ENCODE assay signal across 20 mouse cellular contexts in the genomic region with DNA sequence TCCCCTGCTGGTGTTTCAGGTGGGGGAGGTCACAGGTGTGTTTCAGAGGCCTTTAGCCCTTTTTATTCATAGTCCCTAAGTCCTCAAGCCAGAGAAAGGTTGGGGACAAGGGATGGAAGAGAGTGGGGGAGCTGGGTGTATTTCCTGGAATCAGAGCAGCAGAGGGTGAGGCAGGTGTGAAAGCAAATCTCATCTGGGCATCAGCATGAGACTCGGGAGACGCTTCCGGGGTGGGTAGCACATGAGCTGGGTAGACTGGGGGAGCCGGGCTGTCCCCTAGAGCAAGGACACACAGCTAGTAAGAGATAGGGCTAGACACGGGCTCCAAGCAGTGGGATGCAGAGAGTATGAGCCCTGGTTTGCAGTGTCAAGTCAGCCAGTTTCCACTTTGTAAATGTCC. TPM values are rescaled to one million over a fixed set of nuclear protein-coding genes. Genes with fewer than 3 reads are reported as not detected.
"Had no signal": no experiment of that assay in that cellular context is flagged by ENCODE, and none has a peak within 500 bp of the region (broad histone marks: within the 10 kb centered on the region; RNA-seq: fewer than 3 reads in every experiment).

No protein-coding gene starts in this region.

- ATAC-seq: hindbrain, postnatal 0 days; intestine, embryonic 16.5 days; liver, embryonic 12.5 days had no signal

- H3K4me3 ChIP-seq: left cerebral cortex, adult 2 months; limb, embryonic 15.5 days; liver, embryonic 12.5 days; midbrain, embryonic 10.5 days; myocyte; neural tube, embryonic 13.5 days had no signal

- H3K27ac ChIP-seq: hindbrain, postnatal 0 days; left cerebral cortex, adult 2 months; limb, embryonic 15.5 days; liver, embryonic 12.5 days; midbrain, embryonic 10.5 days; neural tube, embryonic 13.5 days had no signal

- DNase-seq: kidney, adult 8-10 months; kidney, postnatal 25 days; lung, embryonic 14.5 days; lung, postnatal 10 days; lung, postnatal 4 days; midbrain, embryonic 14.5 days; right cerebral cortex, adult 18-20 months; right cerebral cortex, postnatal 25 days had no signal

RNA-seq across cellular contexts. Expression of a gene that starts 16.7 kb away (rescaled TPM):
- total RNA-seq: hindbrain, postnatal 0 days; layer of hippocampus, adult 18-20 months; layer of hippocampus, postnatal 14 days; left cerebral cortex, postnatal 25 days had no signal
- polyA plus RNA-seq: hindbrain, postnatal 0 days; kidney, embryonic 16.5 days; midbrain, embryonic 14.5 days had no signal
